14 mouse cellular contexts compared by ENCODE assay signal in genomic region chrX:140529074-140529561, GRCm38 (mm10).
DNase-seq lines count a peak whose midpoint lies in the region; ATAC-seq and TF ChIP-seq lines count a peak whose summit lies in the region.
"Had no signal": no experiment of that assay in that cellular context is flagged by ENCODE, and none has a peak within 500 bp of the region (broad histone marks: within the 10 kb centered on the region; RNA-seq: fewer than 3 reads in every experiment).

No protein-coding gene starts in this region.

- no peak overlapping the region for H3K4me2 ChIP-seq in liver, postnatal 0 days (ENCODE audit: low read depth, low read length)
- H3K4me2 ChIP-seq in liver, embryonic 12.5 days: no peak overlapping the region
- no peak overlapping the region for H3K4me2 ChIP-seq in stomach, embryonic 15.5 days
- no peak overlapping the region for H3K4me2 ChIP-seq in midbrain, embryonic 16.5 days (ENCODE audit: low read length)
- H3K4me2 ChIP-seq: midbrain, embryonic 12.5 days; neural tube, embryonic 15.5 days had no signal

- WGBS in liver, postnatal 0 days (ENCODE audit: insufficient replicate concordance): 49% methylated on average over 5 of the region's 5 CpGs
- 69% methylated on average over 5 of the region's 5 CpGs for WGBS in liver, embryonic 12.5 days (ENCODE audit: insufficient replicate concordance)
- WGBS in stomach, embryonic 15.5 days: 63% methylated on average over 5 of the region's 5 CpGs
- WGBS in midbrain, embryonic 16.5 days: 77% methylated on average over 5 of the region's 5 CpGs

- no peak overlapping the region for H3K9ac ChIP-seq in liver, postnatal 0 days (replicated peaks)
- H3K9ac ChIP-seq in liver, embryonic 12.5 days: no peak overlapping the region
- no peak overlapping the region for H3K9ac ChIP-seq in stomach, embryonic 15.5 days
- no peak overlapping the region for H3K9ac ChIP-seq in midbrain, embryonic 16.5 days (ENCODE audit: low read depth, low read length)
- H3K9ac ChIP-seq: midbrain, embryonic 12.5 days; neural tube, embryonic 15.5 days had no signal

- no peak for TF ChIP-seq CTCF in liver, postnatal 0 days (IDR thresholded peaks at IDR 0.05; ENCODE audit: low read depth)

- ATAC-seq in liver, postnatal 0 days: peak; percentile 43
- ATAC-seq in liver, embryonic 12.5 days: no peak
- peak; percentile 86 for ATAC-seq in common myeloid progenitor, adult 5-6 weeks (replicated peaks; ENCODE audit: low read depth, poor library complexity, severe bottlenecking)
- 0 out of 2 replicates have a peak, but pooled peaks have one; percentile 27 for ATAC-seq in stomach, embryonic 15.5 days (ENCODE audit: insufficient read depth, low FRiP score, low read depth)
- no peak for ATAC-seq in midbrain, embryonic 16.5 days
- ATAC-seq: intestine, embryonic 16.5 days had no signal

- H3K4me1 ChIP-seq in liver, postnatal 0 days (ENCODE audit: insufficient read depth): peaks cover 10% of the 10 kb centered on the region
- H3K4me1 ChIP-seq in liver, embryonic 12.5 days: peaks cover 22% of the 10 kb centered on the region
- H3K4me1 ChIP-seq in stomach, embryonic 15.5 days: no peaks in the 10 kb centered on the region
- H3K4me1 ChIP-seq in midbrain, embryonic 16.5 days (ENCODE audit: control insufficient read depth, insufficient read depth, low read length): no peaks in the 10 kb centered on the region
- H3K4me1 ChIP-seq: midbrain, embryonic 12.5 days; neural tube, embryonic 15.5 days had no signal

- H3K27ac ChIP-seq in liver, postnatal 0 days (ENCODE audit: low read depth): peak overlapping the region; percentile 29; the same call in 1 of the 2 replicates
- H3K27ac ChIP-seq in liver, embryonic 12.5 days: no peak overlapping the region
- H3K27ac ChIP-seq in stomach, embryonic 15.5 days: peak overlapping the region; percentile 16; the same call in 1 of the 2 replicates
- H3K27ac ChIP-seq in midbrain, embryonic 16.5 days (ENCODE audit: low read length): no peak overlapping the region
- H3K27ac ChIP-seq: midbrain, embryonic 12.5 days; neural tube, embryonic 15.5 days had no signal

- H3K4me3 ChIP-seq in liver, postnatal 0 days (ENCODE audit: low read depth, low read length): no peak overlapping the region
- H3K4me3 ChIP-seq in liver, embryonic 12.5 days: no peak overlapping the region
- no peak overlapping the region for H3K4me3 ChIP-seq in stomach, embryonic 15.5 days (replicated peaks)
- H3K4me3 ChIP-seq in midbrain, embryonic 16.5 days (ENCODE audit: low read depth, low read length): no peak overlapping the region
- H3K4me3 ChIP-seq: midbrain, embryonic 12.5 days; neural tube, embryonic 15.5 days had no signal

- H3K27me3 ChIP-seq in liver, postnatal 0 days (ENCODE audit: insufficient read depth, low read length): no peaks in the 10 kb centered on the region
- H3K27me3 ChIP-seq in liver, embryonic 12.5 days (replicated peaks): 0 out of 2 replicates have a peak, but pooled peaks cover 10% of the 10 kb centered on the region
- no peaks in the 10 kb centered on the region for H3K27me3 ChIP-seq in stomach, embryonic 15.5 days (replicated peaks)
- peaks cover 7% of the 10 kb centered on the region for H3K27me3 ChIP-seq in midbrain, embryonic 16.5 days (ENCODE audit: control insufficient read depth, insufficient read depth, low read depth, low read length)

- DNase-seq in liver, postnatal 0 days: no peak
- peak; percentile 68 to 87 for DNase-seq in kidney, postnatal 25 days
- no peak for DNase-seq in layer of hippocampus, postnatal 25 days (ENCODE audit: extremely low spot score in 1 of 2, low spot score in 1 of 2)
- DNase-seq: adrenal gland, postnatal 10 days; cerebellum, postnatal 10 days; thymus, postnatal 25 days had no signal

- no peaks in the 10 kb centered on the region for H3K9me3 ChIP-seq in liver, postnatal 0 days (ENCODE audit: low read length)
- no peaks in the 10 kb centered on the region for H3K9me3 ChIP-seq in liver, embryonic 12.5 days (replicated peaks)
- H3K9me3 ChIP-seq in stomach, embryonic 15.5 days: no peaks in the 10 kb centered on the region
- H3K9me3 ChIP-seq in midbrain, embryonic 16.5 days (replicated peaks; ENCODE audit: control insufficient read depth, low read length, poor library complexity, severe bottlenecking): no peaks in the 10 kb centered on the region
- H3K9me3 ChIP-seq: G1E; midbrain, embryonic 12.5 days; neural tube, embryonic 15.5 days had no signal

- no peaks in the 10 kb centered on the region for H3K36me3 ChIP-seq in liver, postnatal 0 days (replicated peaks; ENCODE audit: insufficient read depth, low read length)
- H3K36me3 ChIP-seq in liver, embryonic 12.5 days: no peaks in the 10 kb centered on the region
- no peaks in the 10 kb centered on the region for H3K36me3 ChIP-seq in stomach, embryonic 15.5 days
- no peaks in the 10 kb centered on the region for H3K36me3 ChIP-seq in midbrain, embryonic 16.5 days (ENCODE audit: control insufficient read depth, insufficient read depth, low read length)
- H3K36me3 ChIP-seq: G1E; midbrain, embryonic 12.5 days; neural tube, embryonic 15.5 days had no signal

- peak; percentile 8; the same call in 1 of the 2 replicates for TF ChIP-seq EP300 in liver, postnatal 0 days (IDR thresholded peaks at IDR 0.05; ENCODE audit: low read depth)

Comparison
In these comparisons a context has a peak if more than half of its experiments do, and no peak if none do; other contexts are left out.
1. ATAC-seq: peak in liver, postnatal 0 days (single experiment), common myeloid progenitor, adult 5-6 weeks (single experiment) and stomach, embryonic 15.5 days (single experiment); none in liver, embryonic 12.5 days (single experiment) and midbrain, embryonic 16.5 days (single experiment).
2. H3K27ac ChIP-seq: peak in liver, postnatal 0 days (single experiment) and stomach, embryonic 15.5 days (single experiment); none in liver, embryonic 12.5 days (single experiment) and midbrain, embryonic 16.5 days (single experiment).
3. DNase-seq: peak in kidney, postnatal 25 days (2 of 2); none in liver, postnatal 0 days (single experiment) and layer of hippocampus, postnatal 25 days (0 of 2).